Comparison of ENCODE assay signal across 18 mouse cellular contexts in the genomic region with DNA sequence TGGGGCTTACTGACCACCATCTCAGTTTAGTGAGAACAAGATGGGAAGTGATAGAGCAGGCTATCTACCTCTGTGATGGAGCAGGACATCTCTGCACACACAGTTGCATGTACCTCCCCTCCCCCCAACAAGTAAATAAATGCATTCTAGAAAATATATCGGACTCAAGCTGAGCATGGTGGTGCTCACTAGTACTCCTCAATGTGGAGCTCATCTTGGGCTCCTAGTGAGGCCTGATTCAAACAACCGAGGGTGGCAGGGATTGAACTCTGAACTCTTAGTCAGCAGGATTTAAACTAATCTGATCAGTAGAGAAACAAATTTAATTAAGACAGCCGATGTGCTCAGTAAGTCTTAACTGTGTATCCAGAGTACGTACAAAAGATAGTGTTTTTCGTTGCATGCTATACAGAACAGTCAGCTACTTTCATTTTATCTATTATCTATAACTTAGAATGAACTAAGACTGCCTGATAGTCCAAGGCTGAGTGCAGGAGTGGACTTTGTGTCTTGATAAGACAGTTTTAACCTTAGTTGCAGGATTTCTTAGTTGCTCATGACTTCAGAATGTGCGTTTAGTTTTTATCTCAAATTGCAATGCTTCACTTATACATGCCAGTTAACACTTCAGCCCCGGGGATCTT. TPM values are rescaled to one million over a fixed set of nuclear protein-coding genes. Genes with fewer than 3 reads are reported as not detected.
DNase-seq lines count a peak whose midpoint lies in the region; ATAC-seq and TF ChIP-seq lines count a peak whose summit lies in the region.
"Had no signal": no experiment of that assay in that cellular context is flagged by ENCODE, and none has a peak within 500 bp of the region (broad histone marks: within the 10 kb centered on the region; RNA-seq: fewer than 3 reads in every experiment).

No protein-coding gene starts in this region.

- WGBS in liver, adult 2 months: 28% methylated on average over 7 of the region's 7 CpGs
- WGBS in intestine, postnatal 0 days: 44% methylated on average over 7 of the region's 7 CpGs
- 76% methylated on average over 7 of the region's 7 CpGs for WGBS in hindbrain, postnatal 0 days

- DNase-seq in liver, adult 2 months (ENCODE audit: extremely low read depth, low read depth, low spot score): peak; percentile 64
- no peak for DNase-seq in liver
- DNase-seq in neural tube, embryonic 10.5 days (ENCODE audit: extremely low spot score, low spot score): no peak
- no peak for DNase-seq in hindbrain, postnatal 0 days (ENCODE audit: low spot score)
- DNase-seq: adrenal gland, postnatal 25 days; cerebellum, postnatal 25 days; gastrocnemius, postnatal 10 days; lung, postnatal 14 days; thymus, adult 2 months had no signal

- H3K4me1 ChIP-seq in liver, adult 2 months (ENCODE audit: control insufficient read depth, insufficient read depth, low read length): peaks cover 21% of the 10 kb centered on the region
- H3K4me1 ChIP-seq in intestine, postnatal 0 days (replicated peaks; ENCODE audit: control insufficient read depth, insufficient read depth, low read length): peaks cover 4% of the 10 kb centered on the region; the same call in 1 of the 2 replicates
- H3K4me1 ChIP-seq in hindbrain, postnatal 0 days (ENCODE audit: insufficient read depth, low read length): peaks cover 3% of the 10 kb centered on the region; the same call in 1 of the 2 replicates

- H3K4me2 ChIP-seq in intestine, postnatal 0 days (replicated peaks; ENCODE audit: low read depth): peak overlapping the region; percentile 52
- H3K4me2 ChIP-seq in hindbrain, postnatal 0 days (ENCODE audit: low read depth, low read length): no peak overlapping the region
- H3K4me2 ChIP-seq: midbrain, embryonic 12.5 days had no signal

- no peak for TF ChIP-seq CTCF in liver, adult 2 months (IDR thresholded peaks at IDR 0.05; ENCODE audit: low read depth, low read length)
- TF ChIP-seq CTCF in intestine, postnatal 0 days (IDR thresholded peaks at IDR 0.05; ENCODE audit: low read depth): no peak
- no peak for TF ChIP-seq CTCF in hindbrain, postnatal 0 days (IDR thresholded peaks at IDR 0.05; ENCODE audit: low read depth)

- no peak overlapping the region for H3K27ac ChIP-seq in liver, adult 2 months (replicated peaks; ENCODE audit: insufficient read depth, low read depth, low read length)
- H3K27ac ChIP-seq in intestine, postnatal 0 days (ENCODE audit: low read depth, low read length): peak overlapping the region; percentile 82
- no peak overlapping the region for H3K27ac ChIP-seq in hindbrain, postnatal 0 days
- H3K27ac ChIP-seq: kidney, postnatal 0 days; midbrain, embryonic 12.5 days had no signal

- TF ChIP-seq POLR2A in liver, adult 2 months (IDR thresholded peaks at IDR 0.05; ENCODE audit: extremely low read depth, insufficient read depth, low read length): no peak

- H3K9me3 ChIP-seq in intestine, postnatal 0 days (ENCODE audit: control insufficient read depth): no peaks in the 10 kb centered on the region
- no peaks in the 10 kb centered on the region for H3K9me3 ChIP-seq in hindbrain, postnatal 0 days (ENCODE audit: low read length)
- H3K9me3 ChIP-seq: midbrain, embryonic 12.5 days had no signal

- no peaks in the 10 kb centered on the region for H3K27me3 ChIP-seq in liver, adult 2 months (ENCODE audit: control insufficient read depth, insufficient read depth, low read length)
- no peaks in the 10 kb centered on the region for H3K27me3 ChIP-seq in intestine, postnatal 0 days (replicated peaks; ENCODE audit: control insufficient read depth, insufficient read depth, low read length)
- no peaks in the 10 kb centered on the region for H3K27me3 ChIP-seq in hindbrain, postnatal 0 days (ENCODE audit: insufficient read depth, low read length)
- H3K27me3 ChIP-seq: CH12.LX; midbrain, embryonic 12.5 days had no signal

- peaks cover 45% of the 10 kb centered on the region for H3K79me2 ChIP-seq in liver, adult 2 months (ENCODE audit: control insufficient read depth, insufficient read depth, low read length)

- H3K36me3 ChIP-seq in liver, adult 2 months (ENCODE audit: control insufficient read depth, insufficient read depth, low read length): no peaks in the 10 kb centered on the region
- no peaks in the 10 kb centered on the region for H3K36me3 ChIP-seq in intestine, postnatal 0 days (ENCODE audit: control insufficient read depth, insufficient read depth)
- H3K36me3 ChIP-seq in hindbrain, postnatal 0 days (ENCODE audit: insufficient read depth, low read length): no peaks in the 10 kb centered on the region
- H3K36me3 ChIP-seq: midbrain, embryonic 12.5 days had no signal

- no peak overlapping the region for H3K9ac ChIP-seq in liver, adult 2 months (ENCODE audit: low read depth, low read length)
- no peak overlapping the region for H3K9ac ChIP-seq in intestine, postnatal 0 days (ENCODE audit: low read depth, low read length)
- H3K9ac ChIP-seq in hindbrain, postnatal 0 days (replicated peaks; ENCODE audit: low read length): no peak overlapping the region
- H3K9ac ChIP-seq: midbrain, embryonic 12.5 days had no signal

- no peak overlapping the region for H3K4me3 ChIP-seq in liver, adult 2 months (ENCODE audit: insufficient read depth, low read depth, low read length)
- H3K4me3 ChIP-seq in intestine, postnatal 0 days (ENCODE audit: low read depth, low read length): no peak overlapping the region
- no peak overlapping the region for H3K4me3 ChIP-seq in hindbrain, postnatal 0 days (ENCODE audit: low read length)
- H3K4me3 ChIP-seq: midbrain, embryonic 12.5 days had no signal

- peak; percentile 92 for ATAC-seq in intestine, postnatal 0 days
- peak; percentile 71 for ATAC-seq in megakaryocyte progenitor cell, adult 5-6 weeks (replicated peaks; ENCODE audit: poor library complexity)
- ATAC-seq in CD4-positive, CD25-positive, alpha-beta regulatory T cell, adult 4 months: no peak
- ATAC-seq in hindbrain, postnatal 0 days: no peak
- ATAC-seq: activated CD4-positive, CD25-positive, alpha-beta regulatory T cell, adult 4 months had no signal

RNA-seq across cellular contexts. Expression of gene Dusp13, which starts 14.9 kb away (rescaled TPM):
- total RNA-seq in liver, adult 2 months (2014; rRNA removed): 0.20 TPM in 1 of 2 replicates, not detected in the other
- 0.21 TPM in 1 of 2 replicates, not detected in the other for polyA plus RNA-seq in liver, adult 2 months (2012; rRNA removed)
- 0.16 and 0.17 TPM in 2 replicates for polyA plus RNA-seq in intestine, postnatal 0 days (2015; fragmentation: Nextera tagmentation; extraction: Ambion mirVana)
- total RNA-seq in megakaryocyte progenitor cell, adult 5-6 weeks (2015): not detected in 2 replicates
- total RNA-seq in megakaryocyte progenitor cell, adult 5-6 weeks (2017): not detected in 2 replicates
- not detected for polyA plus RNA-seq in CD4-positive, CD25-positive, alpha-beta regulatory T cell, adult 4 months (2017; shearing (Covaris generic))
- not detected in 2 replicates for total RNA-seq in hindbrain, postnatal 0 days (2014; rRNA removed)
- polyA plus RNA-seq in hindbrain, postnatal 0 days (2015; fragmentation: Nextera tagmentation; extraction: Ambion mirVana): 0.25 and 0.71 TPM in 2 replicates
- total RNA-seq: adrenal gland, postnatal 25 days; CH12.LX had no signal
- polyA plus RNA-seq: activated CD4-positive, CD25-positive, alpha-beta regulatory T cell, adult 4 months; heart, postnatal 0 days; kidney, postnatal 0 days; midbrain, embryonic 12.5 days had no signal

RNA-seq across cellular contexts. Expression of gene Samd8, which starts 15.5 kb away (rescaled TPM):
- 27.1 and 40.9 TPM in 2 replicates for total RNA-seq in liver, adult 2 months (2014; rRNA removed)
- 12.7 and 14.5 TPM in 2 replicates for polyA plus RNA-seq in liver, adult 2 months (2012; rRNA removed)
- polyA plus RNA-seq in intestine, postnatal 0 days (2015; fragmentation: Nextera tagmentation; extraction: Ambion mirVana): 16.3 and 16.4 TPM in 2 replicates
- 6.2 and 10.3 TPM in 2 replicates for total RNA-seq in megakaryocyte progenitor cell, adult 5-6 weeks (2015)
- 4.4 and 8.7 TPM in 2 replicates for total RNA-seq in megakaryocyte progenitor cell, adult 5-6 weeks (2017)
- 1 to 10 TPM; 4.2 to 4.8 TPM for polyA plus RNA-seq in CD4-positive, CD25-positive, alpha-beta regulatory T cell, adult 4 months (2017; shearing (Covaris generic))
- 62.4 and 71.8 TPM in 2 replicates for total RNA-seq in hindbrain, postnatal 0 days (2014; rRNA removed)
- polyA plus RNA-seq in hindbrain, postnatal 0 days (2015; fragmentation: Nextera tagmentation; extraction: Ambion mirVana): 24.9 and 25.5 TPM in 2 replicates

RNA-seq across cellular contexts. Expression of gene Dupd1, which starts 51.5 kb away (rescaled TPM):
- not detected in 2 replicates for total RNA-seq in liver, adult 2 months (2014; rRNA removed)
- not detected in 2 replicates for polyA plus RNA-seq in liver, adult 2 months (2012; rRNA removed)
- polyA plus RNA-seq in intestine, postnatal 0 days (2015; fragmentation: Nextera tagmentation; extraction: Ambion mirVana): not detected in 2 replicates
- not detected in 2 replicates for total RNA-seq in megakaryocyte progenitor cell, adult 5-6 weeks (2015)
- total RNA-seq in megakaryocyte progenitor cell, adult 5-6 weeks (2017): not detected in 2 replicates
- not detected for polyA plus RNA-seq in CD4-positive, CD25-positive, alpha-beta regulatory T cell, adult 4 months (2017; shearing (Covaris generic))
- not detected in 2 replicates for total RNA-seq in hindbrain, postnatal 0 days (2014; rRNA removed)
- polyA plus RNA-seq in hindbrain, postnatal 0 days (2015; fragmentation: Nextera tagmentation; extraction: Ambion mirVana): 0.29 TPM in 1 of 2 replicates, not detected in the other
- total RNA-seq: CH12.LX; left cerebral cortex, adult 8-10 months had no signal
- polyA plus RNA-seq: activated CD4-positive, CD25-positive, alpha-beta regulatory T cell, adult 4 months; kidney, postnatal 0 days; midbrain, embryonic 12.5 days had no signal

RNA-seq across cellular contexts. Expression of gene Vdac2, which starts 59.2 kb away (rescaled TPM):
- total RNA-seq in liver, adult 2 months (2014; rRNA removed): 87.0 and 89.3 TPM in 2 replicates
- 66.0 and 108 TPM in 2 replicates for polyA plus RNA-seq in liver, adult 2 months (2012; rRNA removed)
- 354 and 371 TPM in 2 replicates for polyA plus RNA-seq in intestine, postnatal 0 days (2015; fragmentation: Nextera tagmentation; extraction: Ambion mirVana)
- 468 and 477 TPM in 2 replicates for total RNA-seq in megakaryocyte progenitor cell, adult 5-6 weeks (2015)
- 395 and 402 TPM in 2 replicates for total RNA-seq in megakaryocyte progenitor cell, adult 5-6 weeks (2017)
- polyA plus RNA-seq in CD4-positive, CD25-positive, alpha-beta regulatory T cell, adult 4 months (2017; shearing (Covaris generic)): 100 to 1,000 TPM; 239 to 241 TPM
- total RNA-seq in hindbrain, postnatal 0 days (2014; rRNA removed): 197 and 223 TPM in 2 replicates
- polyA plus RNA-seq in hindbrain, postnatal 0 days (2015; fragmentation: Nextera tagmentation; extraction: Ambion mirVana): 323 and 328 TPM in 2 replicates

Comparison
In these comparisons a context has a peak if more than half of its experiments do, and no peak if none do; other contexts are left out.
1. ATAC-seq: peak in intestine, postnatal 0 days (single experiment) and megakaryocyte progenitor cell, adult 5-6 weeks (single experiment); none in CD4-positive, CD25-positive, alpha-beta regulatory T cell, adult 4 months (single experiment) and hindbrain, postnatal 0 days (single experiment).